Mouse (Mus musculus): ENCODE results near the gene Gdap1l1. TPM values are rescaled to one million over a fixed set of nuclear protein-coding genes. Genes with fewer than 3 reads are reported as not detected.
A peak's percentile ranks its signal among the peaks of the same experiment; 100 is the strongest.

Gene Gdap1l1
- total RNA-seq, 2 experiments from 2014 or later, result not detected

- no peak for DNase-seq
- intact Hi-C loops (cut with DNase I), result loop anchor here (1.0 kb wide), 1 partner anchor 52 kb away; the partner anchor contains the start of gene Fitm2
These were observed 17.9 kb upstream of the Gdap1l1 start for GRCm38 (mm10) chr2:163420366-163420886.

GRCm38 (mm10) chr2:163422895-163423660 is 15.2 kb upstream of the Gdap1l1 start:
- no peak for DNase-seq
- intact Hi-C loops (cut with DNase I), result no loop called here

- intact Hi-C loops (cut with DNase I), result no loop called here
- no peak for DNase-seq
These were observed 13.7 kb upstream of the Gdap1l1 start, which contains the start of gene Oser1 for GRCm38 (mm10) chr2:163424597-163424996. Gene Oser1, minus strand, starts transcription at chr2:163424697.

GRCm38 (mm10) chr2:163428346-163429011 is 9.8 kb upstream of the Gdap1l1 start:
- intact Hi-C loops (cut with DNase I), result no loop called here

GRCm38 (mm10) chr2:163431289-163431688 is 7.0 kb upstream of the Gdap1l1 start:
- DNase-seq, result no peak
- intact Hi-C loops (cut with DNase I), result no loop called here

More at GRCm38 (mm10) chr2:163428346-163429011, 9.8 kb upstream of the Gdap1l1 start:
- no peak for DNase-seq

- intact Hi-C loops (cut with DNase I), result no loop called here
- no peak for DNase-seq
These were observed 4.3 kb upstream of the Gdap1l1 start for GRCm38 (mm10) chr2:163433971-163434370.

GRCm38 (mm10) chr2:163437800-163438199 is 476 bp upstream of the Gdap1l1 start:
- DNase-seq, result no peak
- intact Hi-C loops (cut with DNase I), result no loop called here

GRCm38 (mm10) chr2:163438619-163439451 is 559 bp downstream of the Gdap1l1 start:
- no peak for DNase-seq
- intact Hi-C loops (cut with DNase I), result no loop called here

GRCm38 (mm10) chr2:163439488-163439887 is 1.2 kb downstream of the Gdap1l1 start:
- intact Hi-C loops (cut with DNase I), result no loop called here
- DNase-seq, result no peak

GRCm38 (mm10) chr2:163443543-163443942 is 5.3 kb downstream of the Gdap1l1 start:
- intact Hi-C loops (cut with DNase I), result no loop called here
- DNase-seq, result peak; percentile 41

GRCm38 (mm10) chr2:163444017-163444416 is 5.7 kb downstream of the Gdap1l1 start:
- intact Hi-C loops (cut with DNase I), result no loop called here

GRCm38 (mm10) chr2:163447375-163447774 is 9.1 kb downstream of the Gdap1l1 start:
- intact Hi-C loops (cut with DNase I), result no loop called here

More at GRCm38 (mm10) chr2:163444017-163444416, 5.7 kb downstream of the Gdap1l1 start:
- no peak for DNase-seq

GRCm38 (mm10) chr2:163449276-163449675 is 11.0 kb downstream of the Gdap1l1 start:
- intact Hi-C loops (cut with DNase I), result no loop called here
- DNase-seq, result no peak

More at GRCm38 (mm10) chr2:163447375-163447774, 9.1 kb downstream of the Gdap1l1 start:
- DNase-seq, result no peak

- no peak for DNase-seq
- intact Hi-C loops (cut with DNase I), result no loop called here
These were observed 12.5 kb downstream of the Gdap1l1 start for GRCm38 (mm10) chr2:163450668-163451295.

- intact Hi-C loops (cut with DNase I), result no loop called here
- no peak for DNase-seq
These were observed 14.5 kb downstream of the Gdap1l1 start for GRCm38 (mm10) chr2:163452738-163453137.

- intact Hi-C loops (cut with DNase I), result no loop called here
- DNase-seq, result no peak
These were observed 15.1 kb downstream of the Gdap1l1 start for GRCm38 (mm10) chr2:163453378-163453777.

- intact Hi-C loops (cut with DNase I), result no loop called here
- DNase-seq, result no peak
These were observed 20.4 kb downstream of the Gdap1l1 start for GRCm38 (mm10) chr2:163458539-163459265.

- no peak for DNase-seq
- intact Hi-C loops (cut with DNase I), result no loop called here
These were observed 21.1 kb downstream of the Gdap1l1 start for GRCm38 (mm10) chr2:163459380-163459779.

GRCm38 (mm10) chr2:163460622-163461021 is 22.3 kb downstream of the Gdap1l1 start:
- intact Hi-C loops (cut with DNase I), result no loop called here
- DNase-seq, result no peak

All from heart, postnatal 36 days (tissue).